Mouse (Mus musculus): ENCODE results near the gene Espnl.

- no peak for TF ChIP-seq EP300 (IDR thresholded peaks at IDR 0.05; ENCODE audit: low read depth)
- no peak for TF ChIP-seq CTCF (IDR thresholded peaks at IDR 0.05; ENCODE audit: low read depth)
Measured at GRCm38 (mm10) chr1:91370055-91370454, 48.2 kb downstream of the Espnl start.
